Mouse (Mus musculus) liver, embryonic 11.5 days (tissue): ENCODE data around the gene Cenpj. TPM values are rescaled to one million over a fixed set of nuclear protein-coding genes. Genes with fewer than 3 reads are reported as not detected.

Source experiments
- ATAC-seq: fragments of 200-750 bp; cut with Nextera tagmentation; replicated peaks from 2 replicates; pipeline ENCODE4 v1.8.0; 2017; ENCODE audit warnings: moderate number of reproducible peaks, mild to moderate bottlenecking, moderate TSS enrichment, moderate library complexity; ENCODE audit not compliant: low FRiP score
- DNase-seq: peaks from one replicate; pipeline ENCODE4 v3.0.0-alpha.2; 2017; ENCODE audit warnings: low spot score
- H3K27ac ChIP-seq: fragments of 300-500 bp; sonication (generic); 2 replicates; pipeline ENCODE4 v1.5.1; 2014; ENCODE audit warnings: mild to moderate bottlenecking, low read depth, low read length, control low read depth
- H3K27me3 ChIP-seq: fragments of 300-500 bp; sonication (generic); replicated peaks from 2 replicates; pipeline ENCODE4 v1.6.1; 2014; ENCODE audit warnings: low read length, mixed read lengths; ENCODE audit not compliant: control insufficient read depth, insufficient read depth
- H3K36me3 ChIP-seq: fragments of 300-500 bp; sonication (generic); 2 replicates; pipeline ENCODE4 v1.6.1; 2014; ENCODE audit warnings: mild to moderate bottlenecking, low read length, moderate library complexity, mixed read lengths; ENCODE audit not compliant: control insufficient read depth, insufficient read depth
- H3K4me1 ChIP-seq: fragments of 300-500 bp; sonication (generic); replicated peaks from 2 replicates; pipeline ENCODE4 v1.6.1; 2014; ENCODE audit warnings: low read length, mixed read lengths; ENCODE audit not compliant: control insufficient read depth, insufficient read depth
- H3K4me2 ChIP-seq: fragments of 300-500 bp; sonication (generic); 2 replicates; pipeline ENCODE4 v1.6.1; 2014; ENCODE audit warnings: mild to moderate bottlenecking, control low read depth, moderate library complexity
- H3K4me3 ChIP-seq: fragments of 300-500 bp; sonication (generic); 2 replicates; pipeline ENCODE4 v1.5.1; 2014; ENCODE audit warnings: low read depth, low read length, control low read depth
- H3K9ac ChIP-seq: fragments of 300-500 bp; sonication (generic); 2 replicates; pipeline ENCODE4 v1.6.1; 2014; ENCODE audit warnings: low read depth, low read length, control low read depth
- H3K9me3 ChIP-seq: fragments of 300-500 bp; sonication (generic); 2 replicates; pipeline ENCODE4 v1.6.1; 2016; ENCODE audit warnings: low read length, inconsistent platforms, mixed read lengths; ENCODE audit not compliant: control insufficient read depth
- WGBS: fragments of 180-500 bp; shearing (Covaris S2); extraction: QIAGEN DNeasy Blood & Tissue Kit; methylation state at CpG from one replicate; pipeline ENCODE4 v1.1.7; 2014; 5-methylcytosine and 5-hydroxymethylcytosine counted together
- polyA plus RNA-seq: library from polyadenylated mRNA; unstranded; fragments of >200 nt; fragmentation: Nextera tagmentation; extraction: Ambion mirVana; gene quantifications from 2 replicates; pipeline ENCODE4 v1.2.1, GENCODE M21; 2014

The Cenpj gene
- polyA plus RNA-seq, 1 experiment from 2014 or later = 11.1 TPM

DNA sequence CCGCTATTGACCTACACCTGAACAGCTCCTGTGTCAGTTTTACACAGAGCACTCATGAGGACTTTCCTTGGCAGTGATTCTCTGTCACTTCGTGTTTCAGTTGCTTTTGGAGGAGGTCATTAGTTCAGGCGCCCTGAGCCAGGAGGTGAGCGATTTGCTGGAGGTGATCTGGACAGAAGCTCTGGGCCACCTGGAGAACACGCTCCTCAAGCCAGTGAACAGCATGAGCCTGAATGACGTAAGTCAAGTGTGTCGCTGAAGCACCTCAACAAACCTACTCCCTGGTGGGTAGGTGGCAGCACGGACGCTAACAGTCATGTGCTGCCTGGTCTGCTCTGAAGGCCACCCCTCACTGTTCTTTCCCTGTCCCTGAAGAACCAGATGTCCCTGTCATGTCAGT is 17.0 kb upstream of the Cenpj start:
- no peak for DNase-seq
- no peak overlapping the region for H3K9ac ChIP-seq
- H3K27ac ChIP-seq = no peak overlapping the region
- ATAC-seq = no peak
- H3K4me1 ChIP-seq = no peaks in the 10 kb centered on the region
- no peak overlapping the region for H3K4me3 ChIP-seq
- WGBS = 88% methylated on average over 9 of the region's 9 CpGs
- H3K9me3 ChIP-seq = no peaks in the 10 kb centered on the region
- peaks cover 6% of the 10 kb centered on the region; the same call in 1 of the 2 replicates for H3K36me3 ChIP-seq
- H3K4me2 ChIP-seq = no peak overlapping the region
- H3K27me3 ChIP-seq = no peaks in the 10 kb centered on the region

DNA sequence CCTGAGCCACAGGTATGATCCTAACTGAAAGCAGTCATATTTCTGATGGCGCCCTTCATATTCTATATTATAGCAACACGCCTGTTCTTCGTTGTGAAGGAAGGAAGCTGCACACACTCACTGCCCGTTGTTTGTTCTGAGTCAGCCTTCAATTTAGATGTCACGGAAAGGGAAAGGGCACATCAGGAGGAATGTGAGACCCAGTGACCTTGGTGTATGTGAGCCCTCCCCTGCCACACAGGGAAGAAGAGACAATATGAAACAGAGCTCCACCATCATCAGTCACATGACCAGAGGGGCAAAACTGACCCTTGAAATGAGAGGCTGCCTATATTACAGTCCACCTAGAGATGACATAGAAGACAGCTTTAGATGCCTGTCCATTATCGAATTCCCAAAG is 7.1 kb upstream of the Cenpj start:
- Histone ChIP-seq H3K4me3 (no peak overlapping the region), H3K9me3 (no peaks in the 10 kb centered on the region), H3K4me2 (no peak overlapping the region), H3K36me3 (no peaks in the 10 kb centered on the region), H3K9ac (no peak overlapping the region), H3K27ac (no peak overlapping the region), H3K4me1 (no peaks in the 10 kb centered on the region), H3K27me3 (no peaks in the 10 kb centered on the region)
- 84% methylated on average over 6 of the region's 6 CpGs for WGBS
- DNase-seq (no peak), ATAC-seq (no peak)

GRCm38 (mm10) chr14:56581117-56581516 is 5.9 kb upstream of the Cenpj start:
- ATAC-seq = no peak
- no peaks in the 10 kb centered on the region for H3K27me3 ChIP-seq
- H3K27ac ChIP-seq = no peak overlapping the region
- no peak for DNase-seq
- no peaks in the 10 kb centered on the region for H3K4me1 ChIP-seq
- no peak overlapping the region for H3K4me3 ChIP-seq
- WGBS = 48% methylated on average over 5 of the region's 5 CpGs
- no peaks in the 10 kb centered on the region for H3K36me3 ChIP-seq
- H3K9ac ChIP-seq = no peak overlapping the region
- no peak overlapping the region for H3K4me2 ChIP-seq
- H3K9me3 ChIP-seq = no peaks in the 10 kb centered on the region

- ATAC-seq (no peak), DNase-seq (no peak)
- 73% methylated on average over 8 of the region's 8 CpGs for WGBS
- Histone ChIP-seq H3K36me3 (no peaks in the 10 kb centered on the region), H3K27ac (no peak overlapping the region), H3K4me2 (no peak overlapping the region), H3K27me3 (no peaks in the 10 kb centered on the region), H3K4me1 (peaks cover 4% of the 10 kb centered on the region; the same call in 1 of the 2 replicates), H3K9me3 (no peaks in the 10 kb centered on the region), H3K9ac (no peak overlapping the region), H3K4me3 (no peak overlapping the region)
Measured at GRCm38 (mm10) chr14:56579011-56579410, 3.8 kb upstream of the Cenpj start.

- peak overlapping the region; percentile 64 for H3K4me3 ChIP-seq
- WGBS = 68% methylated on average over 18 of the region's 18 CpGs
- peak overlapping the region; percentile 65 for H3K4me2 ChIP-seq
- H3K27ac ChIP-seq = no peak overlapping the region
- H3K27me3 ChIP-seq = no peaks in the 10 kb centered on the region
- H3K4me1 ChIP-seq = peaks cover 4% of the 10 kb centered on the region; the same call in 1 of the 2 replicates
- ATAC-seq (no peak), DNase-seq (no peak)
- peak overlapping the region; percentile 72; the same call in 1 of the 2 replicates for H3K9ac ChIP-seq
- no peaks in the 10 kb centered on the region for H3K9me3 ChIP-seq
- no peaks in the 10 kb centered on the region for H3K36me3 ChIP-seq
Measured at GRCm38 (mm10) chr14:56575969-56576901, 1.0 kb upstream of the Cenpj start.

- H3K4me2 ChIP-seq = peak overlapping the region; percentile 66; the same call in 1 of the 2 replicates
- DNase-seq = no peak
- no peak overlapping the region for H3K4me3 ChIP-seq
- no peaks in the 10 kb centered on the region for H3K36me3 ChIP-seq
- H3K9me3 ChIP-seq = no peaks in the 10 kb centered on the region
- no peaks in the 10 kb centered on the region for H3K27me3 ChIP-seq
- ATAC-seq = no peak
- 71% methylated on average over 2 of the region's 2 CpGs for WGBS
- H3K4me1 ChIP-seq = peaks cover 15% of the 10 kb centered on the region
- H3K9ac ChIP-seq = no peak overlapping the region
- no peak overlapping the region for H3K27ac ChIP-seq
Measured at GRCm38 (mm10) chr14:56572546-56572945, 2.7 kb downstream of the Cenpj start.

GRCm38 (mm10) chr14:56571310-56572093 is 3.7 kb downstream of the Cenpj start:
- ATAC-seq = peak; percentile 96
- H3K36me3 ChIP-seq = peaks cover 2% of the 10 kb centered on the region; the same call in 1 of the 2 replicates
- under 1% methylated on average over 59 of the region's 59 CpGs for WGBS
- no peaks in the 10 kb centered on the region for H3K9me3 ChIP-seq
- peak overlapping the region; percentile 84 for H3K27ac ChIP-seq
- peaks cover 17% of the 10 kb centered on the region for H3K4me1 ChIP-seq
- H3K4me2 ChIP-seq = peak overlapping the region; percentile 66
- peak overlapping the region; percentile 75 for H3K9ac ChIP-seq
- DNase-seq = peak; percentile 93
- H3K4me3 ChIP-seq = peak overlapping the region; percentile 72
- no peaks in the 10 kb centered on the region for H3K27me3 ChIP-seq

DNA sequence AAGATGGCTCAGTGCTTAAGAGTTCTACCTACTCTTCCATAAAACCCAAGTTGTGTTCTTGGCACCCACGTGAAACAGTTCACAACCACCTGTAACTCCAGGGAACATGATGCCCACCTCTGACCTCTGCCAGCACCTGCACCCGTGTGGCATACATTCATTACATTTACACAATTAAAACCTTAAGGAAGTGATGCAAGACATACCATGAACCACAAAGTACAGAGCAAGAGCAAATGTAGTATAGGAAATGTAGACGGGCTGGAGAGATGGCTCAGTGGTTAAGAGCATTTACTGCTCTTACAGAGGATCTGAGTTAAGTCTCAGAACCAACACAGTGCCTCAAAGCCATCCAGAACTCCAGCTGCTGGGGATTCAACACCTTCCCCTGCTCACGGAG is 6.2 kb downstream of the Cenpj start:
- peaks cover 14% of the 10 kb centered on the region for H3K4me1 ChIP-seq
- H3K4me2 ChIP-seq = no peak overlapping the region
- H3K9ac ChIP-seq = no peak overlapping the region
- peaks cover 3% of the 10 kb centered on the region; the same call in 1 of the 2 replicates for H3K36me3 ChIP-seq
- no peak overlapping the region for H3K27ac ChIP-seq
- ATAC-seq = no peak
- 75% methylated on average over 4 of the region's 4 CpGs for WGBS
- no peak for DNase-seq
- H3K4me3 ChIP-seq = no peak overlapping the region
- no peaks in the 10 kb centered on the region for H3K27me3 ChIP-seq
- no peaks in the 10 kb centered on the region for H3K9me3 ChIP-seq
